Mouse (Mus musculus) regulatory T cell (primary cell): Measurements from ENCODE around the gene Dffb.

ENCODE experiments used
- in situ Hi-C: fragments of 300-600 bp; cut with MboI, MseI; formaldehyde crosslinking; loops from one replicate; pipeline ENCODE4 v1.15.1; 2025; ENCODE audit warnings: high pct_unique_total_duplicates

Dffb gene

DNA sequence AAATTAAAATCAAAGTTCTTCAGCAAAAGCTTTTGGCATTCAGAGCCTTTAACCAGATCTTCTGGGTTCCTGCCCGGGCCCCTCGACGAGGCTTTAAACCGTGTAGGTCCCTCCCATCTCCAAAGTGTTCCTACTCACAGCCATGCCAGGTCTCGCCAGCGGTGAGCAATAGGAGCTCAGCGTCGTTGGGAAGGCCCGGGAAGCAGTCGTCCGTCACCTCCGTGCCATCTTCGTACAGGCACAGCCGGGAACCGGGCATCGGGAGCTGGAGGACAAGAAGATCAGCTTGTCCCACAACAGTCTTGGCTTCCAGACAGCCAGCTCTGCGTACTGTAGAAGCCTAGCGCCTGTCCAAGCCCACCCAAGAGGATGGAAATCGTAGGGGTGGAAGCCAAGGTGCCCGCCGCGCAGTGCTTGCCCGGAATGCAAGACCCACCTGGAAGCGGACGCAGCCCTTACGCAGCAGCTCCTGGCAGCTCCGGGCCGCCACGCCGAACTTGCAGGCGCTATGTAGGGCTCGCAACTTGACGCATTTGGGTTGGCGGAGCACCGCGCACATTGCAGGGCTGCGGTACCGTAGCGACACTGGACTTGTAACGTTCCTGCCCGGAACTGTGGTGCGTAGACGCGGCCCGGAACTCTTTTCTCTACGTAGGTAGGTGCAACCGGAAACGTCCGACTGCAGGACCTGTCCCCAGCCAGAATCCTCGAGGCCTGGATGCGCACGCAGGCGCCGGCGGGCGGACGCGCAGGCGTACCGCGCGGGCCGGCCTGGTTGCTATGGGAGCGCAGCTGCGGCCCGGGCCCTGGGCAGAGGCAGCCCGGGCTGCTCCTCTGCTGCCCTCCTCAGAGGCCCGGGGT is at the start of gene Dffb, which contains the start of gene Cep104:
Dffb (minus strand) TSS at position 696 of the 861 bp plus-strand sequence.
Cep104 (plus strand) TSS at position 764 of the 861 bp plus-strand sequence.
- in situ Hi-C loops, result loop anchor here (5.0 to 25.0 kb wide), 2 partner anchors 163 to 1662 kb away; partner anchors contain the start of gene Rnf207

DNA sequence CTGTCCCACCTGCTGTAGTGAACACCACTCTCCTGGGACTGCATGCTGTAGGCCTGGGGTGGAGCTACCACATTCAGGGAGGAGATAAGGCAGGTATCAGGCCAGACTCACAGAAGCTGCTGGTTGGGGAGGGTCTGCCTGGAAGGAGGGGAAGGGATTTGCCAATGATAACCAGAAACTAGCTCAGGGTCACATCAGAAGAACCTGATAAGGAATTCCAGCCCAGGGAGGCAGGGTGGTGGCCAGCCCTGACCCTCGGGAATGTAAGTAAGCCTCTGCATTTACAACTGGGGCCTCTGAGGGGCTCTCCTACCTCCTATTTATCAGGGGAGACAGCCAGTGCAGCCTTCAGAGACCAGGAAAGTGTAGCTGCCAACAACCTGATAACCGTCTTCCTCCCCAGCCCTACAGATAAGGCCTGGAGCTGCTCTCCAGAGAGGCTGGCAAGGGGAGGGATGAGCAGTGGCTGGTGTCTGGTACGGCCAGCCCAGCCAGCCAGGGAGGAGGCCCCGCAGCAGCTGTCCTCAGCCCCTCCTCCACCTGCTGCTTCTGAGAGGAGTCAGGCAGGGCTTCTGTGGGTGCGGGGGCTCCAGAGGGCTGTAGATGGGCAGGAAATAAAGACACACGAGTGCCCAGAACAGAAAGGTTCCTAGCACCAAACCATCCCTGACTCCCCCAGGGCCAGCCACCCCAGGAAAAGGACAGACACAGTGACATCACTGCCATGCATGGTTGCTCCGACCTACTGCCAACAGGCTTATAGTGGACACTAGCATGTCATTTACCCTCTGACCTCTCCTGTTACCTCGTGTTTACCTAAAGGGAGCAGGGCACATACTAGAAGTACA is 49.1 kb upstream of the Dffb start:
- in situ Hi-C loops, result no loop called here

DNA sequence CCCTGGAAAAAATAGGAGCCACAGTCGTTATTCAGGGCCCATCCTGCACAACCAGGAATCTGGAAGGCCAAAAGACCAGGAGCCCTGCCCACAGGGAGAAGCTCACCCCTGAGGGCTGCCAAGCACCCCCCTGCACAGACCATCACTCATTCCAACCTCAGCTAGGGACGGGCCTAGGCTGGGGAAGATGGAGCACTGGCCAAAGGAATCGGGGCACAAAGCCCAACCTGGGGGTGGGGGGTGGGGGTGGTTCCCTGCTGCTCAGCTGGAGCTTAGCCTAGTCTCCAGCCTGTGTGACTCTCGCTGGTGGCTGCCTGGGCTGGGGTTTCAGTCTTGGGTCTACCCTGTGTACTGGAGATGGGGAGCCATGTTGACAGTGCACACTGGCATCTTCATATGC is 47.9 kb upstream of the Dffb start:
- in situ Hi-C loops, result no loop called here

DNA sequence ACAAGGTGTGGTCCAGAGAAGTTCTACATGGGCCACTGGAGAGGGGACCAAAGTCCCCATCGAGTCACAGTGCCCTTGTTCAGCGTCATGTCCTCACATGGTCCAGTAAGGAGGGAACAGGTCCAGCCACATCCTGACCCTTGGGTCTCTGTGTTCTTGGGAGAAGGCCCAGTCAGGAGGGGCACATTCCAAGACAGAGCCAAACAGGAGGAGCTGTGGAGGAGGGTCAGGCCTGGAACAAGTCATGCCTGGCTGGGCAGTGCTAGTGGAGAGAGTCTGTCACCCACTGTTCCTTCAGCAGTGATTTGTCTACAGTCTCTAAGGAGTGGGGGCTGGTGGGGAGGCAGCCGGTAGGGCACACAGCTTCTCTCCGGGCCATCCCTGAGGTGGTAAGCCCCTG is 47.5 kb upstream of the Dffb start:
- in situ Hi-C loops, result no loop called here

DNA sequence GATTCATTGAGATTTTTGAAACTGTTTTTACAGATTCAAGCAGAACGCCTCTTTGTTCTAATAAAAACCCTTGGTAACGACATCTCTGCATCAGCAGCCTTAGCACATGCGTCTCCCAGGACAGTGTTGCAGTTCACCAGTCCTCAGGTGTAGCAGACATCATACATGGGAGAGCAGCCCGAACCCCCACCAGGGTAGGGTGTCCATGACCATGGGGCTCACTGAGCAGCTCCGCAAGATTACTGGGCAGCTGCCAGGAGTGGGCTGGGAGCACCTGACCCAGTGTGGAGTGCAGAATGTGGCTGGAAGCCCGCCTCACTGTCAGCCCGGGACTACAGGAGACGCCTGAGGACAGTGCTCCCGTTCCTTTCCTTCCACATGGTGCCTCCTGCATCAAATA is 46.5 kb upstream of the Dffb start:
- in situ Hi-C loops, result no loop called here

DNA sequence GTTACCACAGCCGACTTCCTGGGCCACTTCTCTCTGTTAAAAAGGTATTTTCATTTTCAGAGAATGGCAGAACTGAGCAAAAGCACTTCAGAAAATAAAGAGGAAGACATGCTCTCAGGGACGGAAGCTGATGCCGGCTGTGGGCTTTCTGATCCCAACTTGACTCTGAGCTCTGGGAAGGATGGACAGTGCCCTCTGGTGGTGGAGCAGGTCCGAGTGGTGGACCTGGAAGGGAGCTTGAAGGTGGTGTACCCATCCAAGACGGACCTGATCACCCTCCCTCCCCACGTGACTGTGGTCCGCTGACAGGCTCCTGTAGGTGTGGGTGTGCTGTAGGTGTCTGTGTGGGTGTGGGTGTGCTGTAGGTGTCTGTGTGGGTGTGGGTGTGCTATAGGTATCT is 44.6 kb upstream of the Dffb start:
- in situ Hi-C loops, result no loop called here

DNA sequence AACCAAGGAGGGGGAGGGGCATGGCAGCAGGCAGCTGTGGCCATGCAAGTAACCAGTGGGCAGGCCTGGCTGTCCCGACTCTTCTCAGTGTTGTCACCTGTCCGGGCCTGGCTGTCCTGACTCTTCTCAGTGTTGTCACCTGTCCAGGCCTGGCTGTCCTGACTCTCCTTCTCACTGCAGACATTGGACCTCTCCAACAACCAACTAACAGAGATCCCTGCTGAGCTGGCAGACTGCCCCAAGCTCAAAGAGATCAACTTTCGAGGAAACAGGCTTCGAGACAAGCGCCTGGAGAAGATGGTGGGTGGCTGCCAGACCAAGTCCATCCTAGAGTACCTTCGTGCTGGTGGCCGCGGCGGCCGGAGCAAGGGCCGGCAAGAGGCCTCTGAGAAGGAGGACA is 40.5 kb upstream of the Dffb start:
- in situ Hi-C loops, result no loop called here

DNA sequence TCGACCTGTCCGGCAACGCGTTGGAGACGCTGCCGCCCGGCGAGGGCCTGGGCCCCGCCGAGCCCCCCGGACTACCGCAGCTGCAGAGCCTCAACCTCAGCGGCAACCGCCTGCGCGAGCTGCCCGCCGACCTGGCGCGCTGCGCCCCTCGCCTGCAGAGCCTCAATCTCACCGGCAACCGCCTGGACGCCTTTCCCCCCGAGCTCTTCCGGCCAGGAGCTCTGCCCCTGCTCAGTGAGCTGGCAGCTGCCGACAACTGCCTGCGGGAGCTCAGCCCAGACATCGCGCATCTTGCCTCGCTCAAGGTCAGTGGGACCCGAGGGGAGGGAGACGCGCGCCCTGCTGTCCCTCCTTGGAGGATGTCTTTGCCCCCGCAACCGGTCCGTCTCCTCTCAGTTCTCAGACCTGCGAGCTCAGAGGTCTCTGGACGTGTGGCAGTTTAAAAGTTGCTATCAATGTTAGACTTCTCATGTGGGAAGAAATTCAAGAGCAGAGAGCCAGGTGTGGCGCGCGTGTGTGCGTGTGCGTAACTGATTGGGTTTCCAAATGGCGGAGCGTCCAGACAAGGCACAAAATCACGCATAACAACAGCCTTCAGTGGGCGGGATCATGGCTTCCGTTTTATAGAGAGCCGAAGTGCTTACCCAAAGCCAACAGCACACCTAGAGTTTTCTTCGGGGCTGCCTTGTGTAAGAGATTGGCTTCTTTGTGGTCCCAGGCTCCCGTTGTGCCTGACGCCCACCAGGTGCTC is 37.4 kb upstream of the Dffb start:
- in situ Hi-C loops, result no loop called here

DNA sequence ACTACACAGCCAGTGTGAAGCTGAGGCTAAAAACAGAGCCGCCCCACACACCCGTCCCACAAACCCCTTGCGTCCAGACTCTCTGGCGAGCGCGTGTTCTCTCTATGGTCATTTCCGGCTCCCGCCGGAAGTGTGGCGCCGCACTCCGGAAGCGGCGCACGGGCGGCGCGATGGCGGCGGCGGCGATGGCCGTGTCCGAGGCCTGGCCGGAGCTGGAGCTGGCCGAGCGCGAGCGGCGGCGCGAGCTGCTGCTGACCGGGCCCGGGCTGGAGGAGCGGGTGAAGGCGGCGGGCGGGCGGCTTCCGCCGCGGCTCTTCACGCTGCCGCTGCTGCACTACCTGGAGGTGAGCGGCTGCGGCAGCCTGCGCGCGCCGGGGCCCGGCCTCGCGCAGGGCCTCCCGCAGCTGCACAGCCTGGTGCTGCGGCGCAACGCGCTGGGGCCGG is 36.7 kb upstream of the Dffb start, which contains the start of gene Lrrc47:
Lrrc47 (plus strand) TSS at position 86 of the 444 bp plus-strand sequence.
- in situ Hi-C loops, result no loop called here

DNA sequence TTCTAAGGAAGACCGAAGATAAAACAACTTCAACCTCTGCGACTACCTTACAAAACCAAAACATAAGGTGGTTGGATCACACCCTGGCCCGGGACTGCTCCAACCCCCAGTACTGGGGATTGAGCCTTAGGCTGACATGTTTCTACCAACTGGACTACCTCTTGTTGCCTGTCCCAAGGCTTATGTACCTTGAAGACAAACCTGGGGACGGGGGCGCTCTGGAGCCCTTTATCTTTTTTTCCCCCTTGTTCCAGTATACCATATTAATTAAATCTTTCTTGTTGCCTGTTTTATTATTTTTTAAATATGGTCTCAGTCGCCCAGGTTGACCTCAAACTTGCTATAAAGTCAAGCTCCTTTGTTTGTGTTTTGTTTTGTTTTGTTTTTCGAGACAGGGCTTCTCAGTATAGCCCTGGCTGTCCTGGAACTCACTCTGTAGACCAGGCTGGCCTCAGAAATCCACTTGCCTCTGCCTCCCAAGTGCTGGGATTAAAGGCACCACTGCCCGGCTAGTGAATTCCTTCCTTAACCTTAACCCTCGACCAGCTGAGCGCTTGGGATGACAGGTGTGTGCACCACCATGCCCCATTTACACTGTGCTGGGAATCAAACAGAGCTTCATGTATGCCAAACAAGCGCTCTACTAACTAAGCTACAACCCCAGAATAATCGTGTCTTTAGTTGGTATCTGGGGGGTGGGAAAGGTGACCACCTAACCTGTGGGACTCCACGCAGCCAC is 36.1 kb upstream of the Dffb start:
- in situ Hi-C loops, result no loop called here

DNA sequence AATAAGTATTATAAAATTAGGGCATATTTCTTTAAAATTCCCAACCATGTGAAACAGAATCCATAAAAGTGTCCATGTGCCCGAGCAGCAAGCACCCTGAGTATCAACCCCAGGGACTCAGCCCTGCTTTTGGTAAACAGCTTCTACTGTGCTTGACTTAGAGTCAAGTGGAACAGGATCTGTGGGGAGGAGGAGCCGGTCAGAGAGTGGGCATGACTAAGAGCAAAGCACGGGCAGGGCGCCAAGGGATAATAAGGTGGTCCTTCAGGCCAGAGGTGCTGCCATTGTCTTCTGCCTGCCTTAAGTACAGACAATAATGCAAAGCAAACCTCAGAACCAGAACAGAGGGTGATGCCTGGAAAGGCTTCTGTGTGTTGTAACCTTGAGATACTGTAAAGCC is 32.8 kb upstream of the Dffb start:
- in situ Hi-C loops, result no loop called here

DNA sequence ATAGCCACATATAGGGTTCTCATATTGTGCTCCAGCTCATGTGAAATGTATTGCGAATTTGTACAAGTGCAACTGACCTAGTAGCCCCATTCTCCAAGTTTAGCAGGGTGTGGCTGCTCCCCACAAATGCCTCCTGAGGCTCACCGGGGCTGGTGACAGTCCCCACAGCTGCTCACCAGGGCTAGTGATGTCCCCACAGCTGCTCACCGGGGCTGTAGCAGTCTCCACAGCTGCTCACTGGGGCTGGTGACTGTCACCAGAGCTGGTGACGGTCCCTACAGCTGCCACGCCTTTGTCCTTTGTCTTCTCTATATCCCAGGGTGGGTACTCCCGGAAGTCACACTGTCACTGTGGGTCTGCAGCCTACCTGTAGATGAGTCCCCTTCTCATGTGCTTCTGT is 31.3 kb upstream of the Dffb start:
- in situ Hi-C loops, result no loop called here

DNA sequence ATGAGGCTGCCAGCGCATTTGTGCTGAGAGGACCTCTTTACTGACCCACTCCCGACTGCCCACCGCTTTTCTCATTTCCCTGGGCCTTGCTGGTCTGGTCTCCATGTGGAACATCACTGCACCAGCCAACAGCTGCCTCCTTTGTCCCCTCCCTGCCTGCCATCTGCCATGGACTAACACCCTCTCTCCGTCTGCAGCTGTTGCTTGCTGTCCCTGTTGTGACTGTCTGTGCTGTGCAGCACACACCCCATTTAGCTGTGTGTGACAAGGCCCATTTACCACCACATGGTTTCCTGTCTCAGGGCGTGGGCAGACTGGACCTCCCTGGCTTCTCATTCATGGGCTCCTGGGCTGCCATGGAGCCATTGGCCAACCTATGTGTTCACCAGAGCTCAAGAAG is 30.6 kb upstream of the Dffb start:
- in situ Hi-C loops, result no loop called here

DNA sequence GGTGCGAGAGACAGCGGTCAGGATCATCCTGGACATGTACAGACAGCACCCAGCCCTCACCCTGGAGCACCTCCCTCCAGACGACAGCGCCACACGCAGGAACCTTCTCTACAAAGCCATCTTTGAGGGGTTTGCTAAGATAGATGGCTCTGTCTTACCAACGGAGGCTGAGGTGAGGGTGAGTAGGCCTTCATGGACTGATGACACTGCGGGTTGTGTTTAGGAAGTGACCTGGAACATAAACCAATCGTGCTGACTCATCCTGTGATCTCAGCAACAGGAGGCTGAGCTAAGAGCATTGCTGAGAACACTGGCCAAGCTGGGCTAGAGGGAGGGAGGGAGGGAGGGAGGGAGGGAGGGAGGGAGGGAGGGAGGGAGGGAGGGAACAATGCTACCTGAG is 18.6 kb upstream of the Dffb start:
- in situ Hi-C loops, result no loop called here

DNA sequence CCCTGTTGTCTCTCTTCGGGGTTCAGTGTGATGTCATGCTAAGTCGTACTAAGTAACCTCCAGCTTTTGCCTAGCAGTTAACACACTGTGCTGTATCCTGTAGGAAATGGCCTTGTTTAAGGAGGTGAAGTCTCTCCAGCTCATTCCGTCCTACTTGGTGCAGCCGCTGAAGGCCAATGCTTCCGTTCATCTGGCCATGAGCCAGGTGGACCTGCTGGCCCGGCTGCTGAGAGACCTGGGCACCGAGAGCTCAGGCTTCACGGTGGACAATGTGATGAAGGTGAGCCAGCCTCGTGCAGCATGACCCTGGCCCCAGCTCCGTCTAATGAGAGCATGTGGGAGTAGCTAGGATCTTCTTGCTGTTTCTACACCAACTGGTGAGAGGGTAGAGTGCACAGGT is 17.8 kb upstream of the Dffb start:
- in situ Hi-C loops, result no loop called here

DNA sequence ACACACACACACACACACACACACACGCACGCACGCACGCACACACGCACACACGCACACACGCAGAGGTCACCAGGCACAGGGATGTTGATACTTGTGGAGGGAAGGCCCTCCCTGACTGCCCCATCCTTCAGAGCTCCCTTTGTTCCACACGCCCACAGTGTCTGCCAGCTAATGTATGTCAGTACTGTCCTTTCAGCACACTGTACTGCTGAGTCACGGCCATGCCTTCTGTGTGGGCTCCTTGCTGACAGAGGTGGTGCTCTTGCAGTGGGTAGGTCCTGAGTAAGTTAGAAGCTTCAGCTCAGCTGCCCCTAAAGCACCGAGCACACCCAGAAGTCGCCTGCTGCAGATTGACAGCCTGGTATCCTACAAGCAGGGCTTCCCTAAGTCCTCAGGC is 5.5 kb upstream of the Dffb start:
- in situ Hi-C loops, result no loop called here

DNA sequence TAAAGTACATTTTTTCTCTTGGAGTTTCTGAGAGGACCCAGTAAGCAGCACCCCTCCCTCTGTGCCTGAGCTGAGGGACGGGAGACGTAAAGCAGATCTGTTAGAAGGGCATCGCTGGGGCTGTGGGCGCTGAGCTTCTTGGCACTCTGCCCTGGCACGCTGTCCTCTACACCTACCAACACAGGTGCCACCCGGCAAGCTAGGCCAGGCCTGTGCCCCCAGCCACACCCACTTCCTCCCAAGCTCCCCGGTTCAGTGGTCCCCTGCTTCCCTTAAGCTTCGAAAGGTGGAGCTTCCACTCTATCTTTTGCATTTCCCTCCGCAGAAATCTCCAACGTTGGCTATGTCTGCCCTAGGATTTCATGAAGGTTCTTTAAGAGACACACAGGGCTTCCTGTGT is 4.3 kb upstream of the Dffb start:
- in situ Hi-C loops, result no loop called here

DNA sequence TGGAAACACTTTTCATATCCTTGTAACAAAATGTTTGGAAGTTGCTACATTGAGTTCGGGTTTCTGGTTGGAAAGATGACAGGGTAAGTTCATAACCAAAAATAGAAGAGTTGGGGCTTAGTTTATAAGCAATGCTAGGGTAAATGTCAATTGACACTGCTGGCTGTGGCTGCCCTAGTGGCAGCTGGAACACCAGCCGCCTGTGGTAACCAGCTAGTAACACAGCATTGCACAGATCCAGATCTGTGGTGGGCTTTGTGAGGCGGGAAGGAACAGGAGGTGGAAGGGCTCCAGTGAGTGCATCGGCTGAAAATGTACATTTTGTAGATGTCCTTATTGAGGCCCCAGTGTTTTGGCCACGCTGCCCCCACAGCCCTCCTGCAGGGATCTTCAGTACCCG is 842 bp upstream of the Dffb start:
- in situ Hi-C loops, result no loop called here

DNA sequence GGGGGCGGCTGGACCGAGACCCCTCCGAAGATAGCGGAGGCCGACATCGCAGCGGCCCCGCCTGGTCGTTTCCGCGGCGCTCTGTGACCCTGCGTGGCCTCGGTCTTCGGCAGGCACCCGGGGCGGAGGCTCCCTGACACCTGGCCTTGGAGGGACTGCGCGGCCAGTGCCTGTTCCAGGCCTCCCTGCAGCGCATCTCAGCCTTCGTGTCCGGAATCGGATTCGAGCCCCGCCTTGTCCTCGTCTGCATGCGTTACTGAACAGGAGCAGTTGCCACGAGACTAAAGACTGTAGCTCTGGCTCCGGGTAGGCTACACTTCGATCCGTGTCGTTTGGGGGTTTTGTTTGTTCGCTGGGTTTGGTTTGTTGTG is 351 bp upstream of the Dffb start:
- in situ Hi-C loops, result no loop called here

DNA sequence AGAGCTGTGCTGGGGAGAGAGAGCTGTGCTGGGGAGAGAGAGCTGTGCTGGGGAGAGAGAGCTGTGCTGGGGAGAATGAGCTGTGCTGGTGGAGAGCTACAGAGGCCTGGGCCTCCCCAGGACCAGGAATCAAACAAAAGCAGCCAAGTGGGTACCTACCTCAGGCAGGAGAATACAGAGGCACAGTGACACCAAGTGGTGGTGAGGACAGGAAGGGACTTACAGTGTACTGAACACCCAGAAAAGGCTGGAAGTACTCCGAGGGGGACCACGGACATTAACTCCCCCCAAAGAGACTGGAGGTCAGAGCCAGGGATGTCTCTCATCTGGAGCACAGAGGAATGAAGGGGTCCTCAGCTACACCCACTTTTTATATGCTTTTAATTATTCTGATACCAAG is 6.9 kb downstream of the Dffb start:
- in situ Hi-C loops, result loop anchor here (25.0 kb wide), 1 partner anchor 1656 kb away; the partner anchor contains the start of gene Rnf207

DNA sequence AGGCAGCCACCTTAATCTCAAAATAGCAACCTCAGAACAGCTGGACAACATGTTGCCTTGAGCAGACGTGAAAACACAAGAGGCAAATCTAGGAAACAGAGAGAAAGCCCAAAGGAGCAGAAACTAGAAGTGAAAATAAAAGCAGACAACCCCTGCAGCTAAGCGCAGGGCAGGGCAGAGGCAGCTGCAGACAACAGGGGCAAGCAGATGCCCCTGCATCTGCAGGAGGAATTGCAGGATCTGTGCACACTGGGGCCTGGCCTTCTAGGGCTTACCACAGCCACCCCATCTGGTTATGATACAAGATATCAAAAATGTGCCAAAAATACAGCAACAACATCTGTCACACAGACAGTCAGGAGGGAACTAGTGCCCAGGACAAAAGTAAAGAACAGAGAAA is 7.4 kb downstream of the Dffb start:
- in situ Hi-C loops, result loop anchor here (25.0 kb wide), 1 partner anchor 1655 kb away; the partner anchor contains the start of gene Rnf207
